Mouse (Mus musculus): ENCODE data around the gene Ccsap.

GRCm38 (mm10) chr8:123880271-123880670 lies 20.3 kb upstream of the Ccsap start:
- TF ChIP-seq MAFK (IDR thresholded peaks at IDR 0.05; ENCODE audit: insufficient read depth, low read depth, low read length) (no peak), CHD2 (IDR thresholded peaks at IDR 0.05; ENCODE audit: low read depth, low read length) (no peak)
